Mouse (Mus musculus) ZHBTc4 (cell line): ENCODE measurements around the gene Gm20388.

ENCODE experiments used
- DNase-seq: peaks from one replicate; pipeline ENCODE4 v3.0.0-alpha.2; 2011; ENCODE audit warnings: low read depth, low spot score

Gene Gm20388

DNA sequence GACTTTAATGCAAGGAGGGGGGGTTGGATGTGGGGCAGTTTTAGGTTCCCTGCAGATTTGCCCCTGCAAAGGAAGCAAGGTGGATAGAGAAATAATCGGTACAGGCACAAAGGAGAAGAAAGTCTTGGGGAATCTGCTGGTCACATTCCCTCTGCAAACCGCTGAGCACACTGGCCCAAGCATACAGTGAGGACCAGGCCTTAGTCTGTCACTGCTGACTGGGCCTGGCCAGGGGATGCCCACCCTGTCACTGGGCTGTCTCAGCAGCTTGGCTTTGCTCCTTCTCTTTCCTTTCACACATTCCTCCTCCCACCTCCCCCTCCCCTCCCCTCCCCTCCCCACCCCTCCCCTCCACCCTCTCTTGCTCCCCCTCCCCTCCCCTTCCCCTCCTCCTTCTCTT is 3806.5 kb downstream of the Gm20388 start:
- DNase-seq: no peak

DNA sequence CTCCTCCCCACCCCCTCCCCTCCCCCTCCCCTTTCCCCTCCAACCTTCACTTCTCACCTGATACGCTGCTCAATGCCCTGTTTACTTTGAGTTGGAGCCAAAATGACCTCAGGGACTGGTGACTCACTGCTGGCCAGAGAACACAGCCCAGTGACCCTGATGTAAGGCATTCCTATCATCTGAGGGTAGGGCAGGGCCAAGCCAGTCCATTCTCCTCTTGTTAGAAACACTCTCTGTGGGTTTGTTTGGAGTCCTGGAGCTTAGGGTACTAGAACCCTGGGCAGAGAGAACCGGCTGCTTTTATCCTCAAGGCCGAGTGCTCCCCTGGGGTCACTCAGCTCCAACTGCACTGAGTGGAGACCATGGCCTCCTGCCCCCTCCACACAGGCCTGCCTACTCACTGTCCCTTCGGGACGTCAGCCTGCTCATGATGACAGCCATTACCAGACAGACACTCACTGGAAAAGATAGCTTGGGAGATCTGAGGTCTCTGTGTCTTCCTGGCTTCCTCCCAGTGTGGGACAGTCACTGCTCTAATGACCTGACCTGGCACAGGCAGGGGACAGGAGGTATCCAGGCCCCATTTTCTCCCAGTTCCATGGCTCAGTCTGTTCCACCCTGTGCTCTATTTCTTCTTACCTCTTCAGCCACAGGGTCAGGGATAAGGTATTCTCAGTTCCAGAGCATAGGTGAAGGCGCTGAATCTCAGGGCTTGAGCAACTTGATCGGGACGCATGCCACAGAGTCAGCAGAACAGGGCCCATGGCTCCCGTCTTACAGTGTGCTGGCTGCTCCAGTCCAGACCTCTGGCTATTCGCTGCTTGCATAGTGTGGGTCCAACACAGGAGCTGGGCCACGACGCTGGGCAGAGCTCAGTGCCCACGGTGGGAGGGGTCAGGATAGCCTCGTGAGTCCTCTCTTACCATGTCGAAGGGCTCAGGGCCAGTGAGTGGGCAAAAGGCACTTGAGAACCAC is 3807.2 kb downstream of the Gm20388 start:
- no peak for DNase-seq

DNA sequence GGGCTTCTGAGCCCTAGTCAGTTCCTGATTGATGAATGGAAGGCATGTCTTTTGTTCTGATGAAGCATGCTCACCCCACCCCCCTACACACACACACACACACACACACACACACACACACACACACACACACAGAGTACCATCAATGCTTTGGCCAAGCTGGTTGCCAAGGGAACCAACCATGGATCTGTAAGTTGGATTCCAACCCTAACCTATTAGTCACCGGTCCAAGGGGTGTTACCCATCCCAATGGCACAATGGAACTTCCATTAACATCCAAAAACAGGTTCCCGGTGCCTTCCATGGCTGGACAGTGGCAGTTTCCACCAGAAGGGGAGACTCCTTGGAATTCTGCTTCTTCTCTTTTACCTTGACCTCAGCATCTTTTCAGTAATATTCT is 3808.1 kb downstream of the Gm20388 start:
- DNase-seq: no peak

DNA sequence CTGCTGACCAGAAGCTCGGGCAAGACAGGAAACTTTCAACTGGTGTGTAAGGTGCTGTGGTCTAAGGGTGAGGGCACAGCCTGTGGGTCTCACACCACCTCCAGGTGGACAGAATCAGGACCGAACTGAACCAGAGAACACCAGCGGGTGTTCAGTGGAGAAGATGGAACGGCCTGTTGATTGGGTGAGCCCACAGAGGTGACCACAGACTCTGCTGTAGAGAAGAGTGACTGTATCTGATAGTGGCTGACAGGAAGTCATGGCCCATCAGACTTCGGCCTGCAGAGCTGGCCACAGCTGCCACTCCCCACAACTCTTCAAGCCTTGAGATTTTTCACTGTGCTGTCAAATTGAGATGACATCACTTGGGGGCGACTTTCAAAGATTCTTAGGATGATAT is 3808.6 kb downstream of the Gm20388 start:
- no peak for DNase-seq

DNA sequence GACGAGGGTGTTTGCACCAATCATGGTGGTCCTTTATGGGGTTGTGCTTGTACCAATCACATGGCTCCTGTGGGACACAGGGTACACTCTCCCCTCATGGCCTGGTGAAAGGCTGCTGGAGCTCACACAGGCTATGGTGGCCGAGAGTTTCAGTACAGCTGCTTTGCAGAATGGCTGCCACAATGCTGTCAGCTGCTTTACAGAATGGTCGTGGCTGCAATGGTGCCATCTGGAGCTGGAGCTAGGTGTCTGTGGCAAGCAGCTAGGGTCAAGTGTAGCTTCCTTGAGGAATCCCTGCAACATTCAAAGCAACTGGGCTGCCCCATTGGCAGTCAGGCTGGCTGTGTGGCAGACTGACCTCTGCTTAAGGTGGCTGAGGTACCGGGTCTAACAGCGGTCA is 3809.2 kb downstream of the Gm20388 start:
- no peak for DNase-seq

DNA sequence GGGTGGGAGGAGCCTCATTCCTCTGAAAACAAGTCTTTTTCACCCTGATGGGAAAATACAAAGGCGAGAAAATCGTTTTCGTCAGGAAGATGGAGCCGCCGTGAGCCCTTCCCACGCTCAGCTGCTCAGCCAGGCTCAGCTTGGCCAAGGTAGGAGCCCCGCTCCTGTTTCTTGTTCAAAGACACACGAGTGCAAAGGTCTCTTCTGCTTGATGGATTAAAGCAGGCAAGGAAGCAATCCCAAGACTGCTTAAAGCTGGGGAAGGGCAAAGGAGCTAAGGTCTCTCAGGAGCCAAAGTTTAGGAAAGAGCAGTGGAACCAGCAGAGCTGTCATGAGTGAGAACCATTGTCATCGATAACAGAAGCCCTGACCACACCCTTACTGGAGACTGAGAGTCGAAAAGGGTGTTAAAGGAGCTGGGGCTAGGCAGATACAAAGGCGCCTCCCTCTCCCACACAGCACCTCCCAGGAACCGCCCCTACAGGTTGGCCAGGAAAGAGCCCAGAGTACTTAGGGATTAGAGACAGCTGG is 3809.9 kb downstream of the Gm20388 start:
- peak; percentile 94 for DNase-seq

DNA sequence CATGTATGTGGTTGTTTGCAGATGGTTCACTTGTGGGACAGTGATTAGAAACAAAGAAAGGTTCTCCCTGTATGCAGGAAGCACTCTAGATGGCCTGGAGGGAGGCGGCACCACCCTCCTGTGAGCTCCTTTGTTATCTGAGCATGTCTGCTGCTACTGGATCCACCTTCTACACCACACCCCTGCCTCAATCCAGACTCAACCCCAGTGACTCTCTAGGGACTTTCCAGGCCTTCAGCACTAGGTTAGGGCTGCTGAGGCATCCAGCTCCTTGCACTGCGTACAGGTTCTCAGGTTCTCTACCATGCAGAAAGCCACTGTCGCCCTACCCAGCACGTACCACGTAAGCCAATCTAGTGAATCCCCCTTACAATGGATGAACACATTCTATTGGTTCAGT is 3811.6 kb downstream of the Gm20388 start:
- peak; percentile 95 for DNase-seq

DNA sequence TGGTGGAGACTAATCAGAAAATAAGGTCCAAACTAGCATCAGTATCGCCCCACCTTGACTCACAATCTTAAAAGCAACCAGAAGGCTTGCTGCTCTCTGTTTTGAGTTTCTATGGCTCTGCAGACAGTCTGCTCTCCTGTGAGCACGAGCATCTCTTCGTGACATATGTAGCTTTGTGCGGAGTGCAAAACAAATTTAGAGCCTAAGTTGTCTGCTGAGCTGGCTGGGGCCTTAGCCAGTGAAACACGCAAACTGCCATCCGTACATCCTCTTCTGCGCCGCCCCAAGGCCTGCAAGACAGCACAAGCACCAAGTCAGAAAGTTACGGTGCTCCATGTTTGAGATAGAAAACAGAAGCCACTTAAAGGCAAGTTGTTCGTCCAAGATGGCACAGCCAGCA is 3814.1 kb downstream of the Gm20388 start:
- no peak for DNase-seq

DNA sequence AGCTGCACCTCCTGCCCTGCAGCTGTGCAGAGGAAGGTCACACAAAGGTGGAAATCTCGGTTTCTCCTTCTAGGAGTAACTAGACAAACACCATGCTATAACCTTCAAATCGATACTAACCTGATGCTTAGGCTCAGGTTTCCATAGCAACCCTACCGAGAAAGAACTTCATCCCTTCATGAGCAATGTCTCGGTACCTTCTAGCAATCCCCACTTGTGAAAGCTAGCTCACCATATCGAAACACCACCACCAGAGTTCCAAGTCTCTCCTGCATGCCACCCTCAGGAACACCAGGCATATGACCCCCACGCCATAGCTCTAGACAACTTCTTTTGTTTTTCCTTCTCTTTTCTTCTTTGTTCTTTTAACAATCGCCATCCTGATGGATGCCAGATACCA is 3814.6 kb downstream of the Gm20388 start:
- no peak for DNase-seq

DNA sequence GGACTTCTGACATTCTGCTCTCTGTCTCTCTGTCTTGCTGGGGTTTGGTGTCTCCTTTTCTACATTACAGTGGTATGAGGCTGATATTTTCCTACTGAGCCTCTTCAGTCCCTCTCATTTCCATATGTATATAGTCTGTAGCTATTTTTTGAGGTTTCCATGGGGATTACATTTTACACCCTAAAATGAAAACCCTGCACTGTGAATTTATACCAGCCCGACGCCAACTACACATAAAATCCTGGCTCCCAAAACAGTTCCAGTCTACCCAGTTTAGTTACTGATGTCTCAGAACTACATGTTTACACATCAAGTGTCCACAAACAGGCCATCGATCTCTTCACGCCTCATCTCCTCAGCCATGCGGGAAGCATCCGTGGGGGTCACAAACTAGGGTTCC is 3816.1 kb downstream of the Gm20388 start:
- DNase-seq: no peak

DNA sequence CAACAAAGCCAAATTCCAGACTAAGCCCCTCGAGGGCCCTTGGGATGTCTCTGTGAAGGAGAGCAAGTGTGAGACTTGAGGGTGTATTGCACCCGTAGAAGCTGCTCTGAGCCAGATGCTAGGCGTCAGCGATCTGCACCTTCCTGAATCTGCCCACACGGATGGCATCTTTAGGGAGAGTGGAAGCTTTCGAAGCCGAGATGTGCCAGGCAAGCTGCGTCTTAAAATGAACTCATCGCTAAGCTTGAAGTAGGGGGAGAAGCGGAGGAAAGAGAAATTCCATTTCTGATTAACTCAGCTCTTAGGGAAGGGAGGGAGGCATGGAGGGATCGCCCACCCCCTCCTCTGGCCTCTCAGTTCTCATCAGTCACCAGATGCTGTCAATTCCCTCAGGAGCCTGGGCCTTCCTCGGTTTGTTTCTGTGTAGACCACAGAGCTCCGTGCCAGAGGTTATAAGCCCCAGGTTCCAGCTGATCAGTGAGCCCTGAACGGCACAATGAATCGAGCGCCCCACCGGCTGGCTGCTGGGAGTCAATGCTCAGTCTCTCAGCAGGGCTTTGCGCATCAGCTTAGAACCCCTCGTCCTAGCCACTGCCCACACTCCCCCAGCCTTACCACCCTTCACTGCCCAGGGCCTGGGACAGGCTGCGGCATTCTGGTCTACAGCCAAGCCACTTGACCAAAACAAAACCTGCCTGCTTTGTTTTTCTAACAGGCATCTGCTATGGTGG is 3818.6 kb downstream of the Gm20388 start:
- no peak for DNase-seq

DNA sequence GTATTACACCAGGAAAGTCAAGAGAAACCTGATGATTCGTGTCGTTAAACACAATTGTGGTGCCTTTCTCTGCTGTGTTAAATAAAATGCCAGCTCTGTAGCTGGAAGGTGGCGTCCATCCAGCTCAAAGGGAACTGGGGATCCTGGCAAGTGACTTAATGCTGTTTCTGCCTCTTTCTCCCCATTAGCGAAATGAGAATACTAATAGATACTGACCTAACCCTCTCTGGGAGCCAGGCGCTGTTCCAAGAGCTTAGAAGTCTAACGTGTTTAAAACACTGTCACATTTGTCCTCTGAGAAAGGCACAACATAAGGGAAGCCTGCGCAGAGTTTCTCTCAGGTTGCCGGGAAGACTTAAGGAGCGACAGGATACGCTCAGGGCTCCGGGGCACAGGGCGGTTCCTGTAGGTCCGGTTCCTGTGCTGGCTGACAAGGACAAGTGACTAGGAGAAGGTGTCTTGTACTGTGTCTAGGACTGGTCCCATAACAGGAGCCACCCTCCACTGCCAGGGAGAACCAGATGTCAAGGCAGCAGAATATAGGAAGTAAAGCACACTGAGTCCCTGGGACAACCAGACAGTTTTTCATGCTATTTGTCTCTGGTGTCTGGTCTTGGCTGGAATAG is 3819.3 kb downstream of the Gm20388 start:
- no peak for DNase-seq

DNA sequence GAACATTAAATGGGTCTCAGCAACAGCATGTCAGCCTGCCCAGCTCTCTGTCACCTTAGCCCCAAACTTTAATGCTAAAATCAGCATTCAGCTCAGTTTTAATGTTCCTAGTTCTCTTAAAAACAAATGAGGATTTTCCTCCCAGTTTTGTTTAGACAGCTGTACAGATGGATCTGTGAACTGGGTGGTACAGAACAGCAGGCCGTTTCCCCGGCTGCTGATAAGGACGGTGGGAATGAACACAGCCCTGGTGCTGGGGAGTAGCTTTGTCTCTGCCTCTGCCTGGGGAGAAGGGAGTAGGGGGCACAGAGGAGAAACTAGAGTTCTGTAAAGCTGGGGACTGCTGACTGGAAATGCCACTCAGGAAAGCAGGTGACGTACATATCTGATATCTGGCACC is 3821.7 kb downstream of the Gm20388 start:
- no peak for DNase-seq

DNA sequence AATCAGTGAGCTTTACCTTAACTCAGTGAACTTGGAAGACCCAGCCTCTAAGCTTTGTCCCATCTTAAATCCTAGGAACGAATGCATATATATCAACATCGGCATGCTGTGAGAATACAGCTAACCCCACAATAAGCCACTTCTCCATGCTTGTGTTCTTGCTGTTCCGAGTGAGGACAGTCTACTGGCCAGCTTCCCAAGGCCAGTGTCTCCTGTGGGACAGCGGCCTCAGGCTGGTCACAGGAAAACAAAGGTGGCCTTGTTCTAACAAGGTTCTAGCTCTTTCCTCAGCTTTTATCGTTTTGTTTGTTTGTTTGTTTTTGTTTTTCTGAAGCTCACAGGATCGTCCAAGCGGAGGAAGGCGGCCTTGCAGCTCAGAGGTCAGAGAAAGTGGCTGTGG is 3823.8 kb downstream of the Gm20388 start:
- DNase-seq: no peak

DNA sequence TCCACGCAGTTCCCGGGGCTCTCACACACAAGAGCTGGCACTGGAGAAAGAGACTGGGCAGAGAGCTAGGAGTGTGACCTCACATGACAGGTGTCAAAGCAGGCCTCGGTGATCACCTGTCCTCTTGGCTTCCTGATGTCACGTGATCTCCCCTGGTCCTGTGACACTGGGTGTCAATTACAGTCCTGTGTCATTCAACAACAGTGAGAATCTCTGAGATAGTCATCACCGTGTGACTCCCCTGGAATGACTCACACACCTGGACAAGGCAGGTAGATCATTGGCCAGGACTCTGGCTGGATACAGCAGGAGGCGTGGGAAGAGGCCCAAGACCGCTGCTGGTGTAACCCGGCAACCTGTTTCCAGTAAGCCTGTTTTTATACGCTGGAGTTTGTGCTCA is 3826.3 kb downstream of the Gm20388 start:
- no peak for DNase-seq

DNA sequence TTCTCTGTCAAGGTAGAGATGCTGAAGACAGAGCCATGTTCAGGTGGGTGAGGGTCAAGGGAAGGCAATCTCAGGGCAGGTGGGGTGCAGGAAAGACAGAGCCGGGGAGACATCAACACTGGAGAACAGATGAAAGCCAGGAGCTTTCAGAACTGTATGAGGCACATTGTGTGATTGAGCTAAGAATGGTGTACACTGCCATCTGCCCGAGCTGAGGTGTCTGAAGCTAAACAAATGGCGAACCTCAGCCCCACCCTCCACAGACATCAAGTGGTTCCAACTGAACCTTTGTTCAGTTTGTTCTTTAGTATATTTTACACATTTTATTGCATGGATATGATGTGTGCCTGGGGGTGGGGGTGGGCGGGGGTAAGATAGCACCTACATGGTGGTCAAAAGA is 3829.6 kb downstream of the Gm20388 start:
- no peak for DNase-seq

DNA sequence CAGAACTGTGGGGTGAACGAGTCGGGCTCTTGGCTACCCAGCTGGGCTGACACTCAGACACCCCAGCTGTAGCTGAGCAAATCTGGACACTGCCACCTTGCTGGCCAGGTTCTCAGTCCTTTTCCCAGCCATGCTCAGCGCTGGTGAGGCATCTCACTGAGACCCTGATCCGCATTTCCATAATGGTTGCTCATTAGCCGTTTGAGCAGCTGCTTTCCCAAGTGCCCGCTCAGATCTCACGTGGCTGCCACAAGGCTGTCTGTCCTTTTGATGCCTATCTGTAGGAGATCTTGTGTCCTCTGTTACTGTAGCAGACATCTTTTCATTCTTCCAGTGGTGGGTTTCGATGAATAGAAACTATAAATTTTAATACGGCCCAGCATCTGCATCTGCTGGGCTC is 3830.6 kb downstream of the Gm20388 start:
- DNase-seq: no peak

DNA sequence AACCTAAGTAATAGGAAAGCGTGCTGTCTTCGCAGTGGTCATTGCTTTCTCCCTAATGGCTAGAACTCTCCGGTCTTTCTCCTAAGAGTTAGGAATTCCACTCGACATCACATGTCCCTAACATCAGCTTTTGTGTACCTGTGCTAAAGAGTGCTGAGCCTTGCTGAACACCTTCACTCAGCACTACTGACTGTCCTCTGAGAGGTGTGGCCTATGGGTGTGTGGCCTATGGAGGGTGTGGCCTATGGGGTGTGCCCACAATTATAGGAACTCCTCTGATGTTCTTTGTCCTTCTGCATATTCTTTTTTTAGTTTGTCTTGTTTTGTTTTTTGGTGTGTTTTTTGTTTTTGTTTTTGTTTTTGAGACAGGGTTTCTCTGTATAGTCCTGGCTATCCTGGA is 3835.8 kb downstream of the Gm20388 start:
- DNase-seq: peak; percentile 49

DNA sequence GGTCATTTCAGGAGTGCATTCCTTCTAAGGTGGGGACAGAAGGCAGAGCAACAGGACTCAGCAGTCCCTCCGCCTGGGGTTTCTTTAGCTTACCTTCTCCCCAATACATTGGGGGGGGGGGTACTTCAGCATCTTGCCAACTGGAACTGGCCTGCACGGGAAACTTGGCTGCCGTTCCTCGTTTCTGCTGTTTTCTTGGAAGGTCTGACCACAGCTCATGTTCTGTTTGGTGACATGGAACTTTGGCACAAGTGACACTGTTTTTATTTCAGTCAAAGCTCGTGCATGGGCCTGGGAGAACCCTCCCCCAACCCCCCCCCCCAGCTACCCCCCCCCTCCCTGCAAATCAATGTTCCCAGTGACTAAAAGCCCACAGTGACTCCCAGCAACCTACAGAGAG is 3837.1 kb downstream of the Gm20388 start:
- DNase-seq: no peak

DNA sequence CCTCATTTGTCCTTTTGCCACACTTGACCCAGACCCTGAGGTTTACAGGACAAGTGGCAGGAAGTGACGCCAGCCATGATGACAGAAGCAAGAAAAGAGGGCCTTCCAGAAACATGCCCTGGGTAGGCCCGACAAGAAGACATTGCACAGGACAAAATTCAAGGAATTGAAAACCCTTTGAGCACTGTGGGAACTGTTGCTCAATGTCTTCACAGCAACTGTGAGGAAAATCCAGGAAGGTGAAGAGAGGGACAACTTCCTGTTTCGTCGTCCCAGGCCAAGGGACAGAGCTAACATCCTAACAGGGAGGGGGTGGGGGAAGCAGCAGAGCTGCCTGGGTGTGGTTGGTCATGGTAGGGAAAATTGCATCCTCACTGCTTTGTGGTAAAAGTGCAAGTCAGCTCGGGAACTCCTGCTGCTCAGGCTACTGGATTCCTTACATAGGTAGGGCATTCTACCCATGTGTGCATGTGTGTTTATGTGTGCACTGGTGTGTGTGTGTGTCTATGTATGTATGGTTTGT is 3839.6 kb downstream of the Gm20388 start:
- DNase-seq: no peak

DNA sequence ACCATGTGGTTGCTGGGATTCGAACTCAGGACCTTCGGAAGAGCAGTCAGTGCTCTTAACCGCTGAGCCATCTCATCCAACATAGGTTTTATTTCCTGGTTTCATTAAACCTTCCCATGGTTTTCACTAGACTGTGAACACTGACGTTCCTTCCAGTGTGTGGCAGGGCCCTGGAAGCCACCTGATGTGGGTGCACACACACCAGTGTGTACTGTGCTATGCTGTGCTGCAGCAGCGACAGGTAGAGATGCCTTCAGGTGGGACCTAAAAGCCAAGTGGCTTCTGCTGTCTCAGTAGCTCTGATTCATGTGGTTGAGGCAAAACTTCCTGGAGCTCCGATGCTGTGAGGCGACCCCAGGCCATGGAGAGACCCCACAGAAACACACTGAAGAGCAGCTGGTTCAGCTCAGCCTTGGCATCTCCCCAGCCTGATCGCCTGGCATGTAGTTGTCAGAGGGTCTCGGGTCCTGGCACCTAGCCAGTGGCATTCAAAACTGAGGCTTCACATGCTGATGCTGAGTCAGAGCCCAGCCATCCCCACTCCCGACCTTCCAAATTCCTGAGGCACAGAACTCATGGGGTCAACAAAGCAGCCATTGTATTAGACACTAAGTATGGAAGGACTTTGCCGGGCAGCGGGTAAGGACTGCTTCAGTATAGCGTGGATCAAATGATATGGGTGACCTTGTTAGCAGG is 3842.3 kb downstream of the Gm20388 start:
- peak; percentile 47 for DNase-seq
